Mouse (Mus musculus) intestine, embryonic 16.5 days (tissue): ENCODE measurements at regions not wholly inside any gene's neighbourhood (a gene's known extent, or its start where the extent isn't known, plus 50 kb on each side); places are given as distances from the start of the nearest gene placed in this dataset.
"Not testable (repeated sequence)": the region's sequence is repeated elsewhere in the genome, so short reads cannot be mapped to it uniquely, and the experiment has no call there.

ENCODE experiments used
- ATAC-seq: fragments of 200-750 bp; cut with Nextera tagmentation; 2 replicates; pipeline ENCODE4 v1.8.0; 2017; ENCODE audit warnings: moderate TSS enrichment, moderate library complexity
- H3K27ac ChIP-seq: fragments of 300-500 bp; sonication (generic); 2 replicates; pipeline ENCODE4 v1.5.1; 2014; ENCODE audit warnings: mild to moderate bottlenecking, low read length
- H3K27me3 ChIP-seq: fragments of 300-500 bp; sonication (generic); replicated peaks from 2 replicates; pipeline ENCODE4 v1.6.1; 2014; ENCODE audit warnings: low read length, control low read depth, mixed read lengths; ENCODE audit not compliant: control insufficient read depth, insufficient read depth
- H3K36me3 ChIP-seq: fragments of 300-500 bp; sonication (generic); 2 replicates; pipeline ENCODE4 v1.6.1; 2014; ENCODE audit warnings: low read length, control low read depth; ENCODE audit not compliant: control insufficient read depth, insufficient read depth
- H3K4me1 ChIP-seq: fragments of 300-500 bp; sonication (generic); 2 replicates; pipeline ENCODE4 v1.6.1; 2014; ENCODE audit warnings: low read length, control low read depth, mixed read lengths; ENCODE audit not compliant: control insufficient read depth, insufficient read depth
- H3K4me2 ChIP-seq: fragments of 300-500 bp; sonication (generic); 2 replicates; pipeline ENCODE4 v1.6.1; 2014; ENCODE audit warnings: low read depth, low read length, control low read depth
- H3K4me3 ChIP-seq: fragments of 300-500 bp; sonication (generic); 2 replicates; pipeline ENCODE4 v1.5.1; 2014; ENCODE audit warnings: mild to moderate bottlenecking, low read length
- H3K9ac ChIP-seq: fragments of 300-500 bp; sonication (generic); 2 replicates; pipeline ENCODE4 v1.6.1; 2014; ENCODE audit warnings: low read depth, low read length
- H3K9me3 ChIP-seq: fragments of 300-500 bp; sonication (generic); 2 replicates; pipeline ENCODE4 v1.6.1; 2016; ENCODE audit warnings: low read length, control low read depth; ENCODE audit not compliant: control insufficient read depth
- WGBS: fragments of 180-500 bp; shearing (Covaris S2); extraction: QIAGEN DNeasy Blood & Tissue Kit; methylation state at CpG from one replicate; pipeline ENCODE4 v1.1.7; 2014; 5-methylcytosine and 5-hydroxymethylcytosine counted together

GRCm38 (mm10) chr13:97401620-97402019 is 160.7 kb downstream of the Enc1 start:
- Histone ChIP-seq H3K9me3 (no peaks in the 10 kb centered on the region), H3K4me1 (peaks cover 2% of the 10 kb centered on the region; the same call in 1 of the 2 replicates), H3K9ac (no peak overlapping the region), H3K4me2 (no peak overlapping the region), H3K27ac (no peak overlapping the region), H3K36me3 (no peaks in the 10 kb centered on the region), H3K4me3 (no peak overlapping the region), H3K27me3 (no peaks in the 10 kb centered on the region)
- ATAC-seq = no peak
- 85% methylated on average over 7 of the region's 7 CpGs for WGBS

- Histone ChIP-seq H3K27ac (no peak overlapping the region), H3K4me3 (no peak overlapping the region), H3K36me3 (no peaks in the 10 kb centered on the region), H3K9me3 (no peaks in the 10 kb centered on the region), H3K4me1 (no peaks in the 10 kb centered on the region), H3K27me3 (no peaks in the 10 kb centered on the region), H3K4me2 (no peak overlapping the region), H3K9ac (no peak overlapping the region)
- WGBS = 79% methylated on average over 1 of the region's 1 CpGs
- no peak for ATAC-seq
Measured at GRCm38 (mm10) chr13:97398041-97398440, 157.1 kb downstream of the Enc1 start.

- WGBS = 82% methylated on average over 3 of the region's 3 CpGs
Measured at GRCm38 (mm10) chr13:97396899-97397640, 156.2 kb downstream of the Enc1 start.

GRCm38 (mm10) chr13:97396286-97396685 is 155.4 kb downstream of the Enc1 start:
- not testable (repeated sequence) for H3K4me2 ChIP-seq, H3K36me3 ChIP-seq, H3K27me3 ChIP-seq, H3K9ac ChIP-seq, H3K27ac ChIP-seq, H3K4me1 ChIP-seq, H3K9me3 ChIP-seq, H3K4me3 ChIP-seq, ATAC-seq
- 71% methylated on average over 2 of the region's 2 CpGs for WGBS

More at GRCm38 (mm10) chr13:97396899-97397640, 156.2 kb downstream of the Enc1 start:
- no peaks in the 10 kb centered on the region for H3K36me3 ChIP-seq
- no peaks in the 10 kb centered on the region for H3K27me3 ChIP-seq
- no peak overlapping the region for H3K27ac ChIP-seq
- no peaks in the 10 kb centered on the region for H3K4me1 ChIP-seq
- H3K9ac ChIP-seq = no peak overlapping the region
- ATAC-seq = no peak
- no peak overlapping the region for H3K4me2 ChIP-seq
- H3K4me3 ChIP-seq = no peak overlapping the region
- H3K9me3 ChIP-seq = no peaks in the 10 kb centered on the region

DNA sequence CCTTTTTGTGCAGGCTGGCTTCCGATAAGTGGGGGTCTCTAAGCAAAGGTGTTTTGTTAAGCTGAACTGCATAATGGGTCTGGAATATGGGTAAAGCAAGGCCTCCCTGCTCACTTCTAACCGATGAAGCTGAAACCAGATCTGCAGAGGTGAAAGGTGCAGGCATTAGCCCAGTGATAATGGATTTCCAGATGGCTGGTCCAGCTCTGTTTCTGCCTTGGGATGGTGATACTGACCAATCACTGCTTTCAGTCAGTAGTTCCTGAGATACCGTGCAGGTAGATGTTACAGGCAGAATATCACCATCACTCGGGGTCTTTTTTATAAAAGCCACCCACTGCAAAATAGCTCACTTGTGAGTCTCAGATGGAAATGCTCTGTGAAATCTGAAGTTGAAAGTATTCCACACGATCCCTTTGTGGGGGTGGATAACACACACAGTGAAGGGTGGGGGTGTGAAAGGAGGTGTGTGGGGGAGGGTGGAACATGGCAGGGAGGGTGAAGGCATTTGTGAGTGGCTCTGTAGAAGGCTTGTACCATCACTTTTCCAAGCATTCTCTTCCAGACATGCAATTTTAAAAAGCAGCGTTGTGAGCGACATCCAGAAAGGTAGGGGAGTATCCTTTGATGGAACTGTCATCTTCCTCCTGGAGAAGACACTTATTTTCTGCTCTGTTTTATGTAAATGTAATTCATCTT is 154.0 kb downstream of the Enc1 start:
- no peak overlapping the region for H3K4me2 ChIP-seq
- H3K4me1 ChIP-seq = 0 out of 2 replicates have a peak, but pooled peaks cover 6% of the 10 kb centered on the region
- WGBS = 77% methylated on average over 7 of the region's 7 CpGs
- H3K27me3 ChIP-seq = no peaks in the 10 kb centered on the region
- no peaks in the 10 kb centered on the region for H3K36me3 ChIP-seq
- H3K4me3 ChIP-seq = no peak overlapping the region
- ATAC-seq = no peak
- H3K9me3 ChIP-seq = no peaks in the 10 kb centered on the region
- no peak overlapping the region for H3K9ac ChIP-seq
- H3K27ac ChIP-seq = no peak overlapping the region

GRCm38 (mm10) chr13:97394071-97394470 is 153.2 kb downstream of the Enc1 start:
- Histone ChIP-seq H3K4me2 (no peak overlapping the region), H3K27me3 (no peaks in the 10 kb centered on the region), H3K36me3 (no peaks in the 10 kb centered on the region), H3K27ac (no peak overlapping the region), H3K9me3 (no peaks in the 10 kb centered on the region), H3K4me1 (peaks cover 8% of the 10 kb centered on the region; the same call in 1 of the 2 replicates), H3K4me3 (no peak overlapping the region), H3K9ac (no peak overlapping the region)
- no peak for ATAC-seq
- WGBS = 65% methylated on average over 4 of the region's 4 CpGs

DNA sequence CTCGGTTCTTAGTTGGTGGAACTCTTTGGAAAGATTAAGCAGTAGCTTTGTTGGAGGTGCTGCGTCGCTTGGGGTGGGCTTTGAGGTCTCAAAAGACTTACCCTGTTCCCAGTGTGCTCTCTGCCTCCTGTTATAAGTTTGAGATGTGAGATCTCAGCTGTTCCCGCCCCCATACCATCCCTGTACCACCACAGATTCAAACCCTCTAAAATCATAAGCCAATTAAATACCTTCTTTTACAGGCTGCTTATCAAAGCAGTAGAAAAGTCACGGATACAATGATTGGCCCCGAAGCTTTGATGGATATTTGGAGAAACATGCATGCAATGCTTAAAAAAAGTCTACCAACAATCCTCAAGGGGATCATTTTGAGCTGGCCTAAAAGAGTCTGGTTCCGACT is 152.6 kb downstream of the Enc1 start:
- H3K4me3 ChIP-seq = no peak overlapping the region
- no peaks in the 10 kb centered on the region for H3K9me3 ChIP-seq
- peaks cover 10% of the 10 kb centered on the region; the same call in 1 of the 2 replicates for H3K4me1 ChIP-seq
- H3K36me3 ChIP-seq = no peaks in the 10 kb centered on the region
- WGBS = 87% methylated on average over 7 of the region's 7 CpGs
- no peak overlapping the region for H3K9ac ChIP-seq
- no peak overlapping the region for H3K27ac ChIP-seq
- H3K4me2 ChIP-seq = no peak overlapping the region
- no peak for ATAC-seq
- H3K27me3 ChIP-seq = no peaks in the 10 kb centered on the region

DNA sequence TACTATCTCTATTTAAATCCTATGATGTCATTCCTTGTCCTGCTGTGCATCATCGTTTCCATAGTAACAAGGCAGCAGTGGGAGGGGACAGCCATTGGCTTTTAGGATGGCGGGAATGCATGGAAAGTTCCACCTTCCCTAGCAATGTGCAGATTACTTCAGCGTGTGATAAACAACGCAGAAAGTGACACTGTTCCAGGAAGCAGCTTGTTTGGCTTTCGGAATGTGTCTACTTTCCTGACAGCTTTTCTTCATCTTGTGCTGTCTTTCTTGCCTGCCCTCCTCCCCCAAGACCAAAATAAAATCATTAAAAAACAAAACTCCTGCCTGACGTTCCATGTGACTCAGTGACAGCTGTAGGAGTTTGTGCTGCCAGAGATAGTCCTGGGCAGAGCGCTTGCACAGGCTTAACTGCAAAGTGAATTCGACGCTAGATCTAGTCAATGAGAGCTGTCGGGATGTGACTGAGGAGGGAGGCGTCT is 149.6 kb downstream of the Enc1 start:
- Histone ChIP-seq H3K4me3 (no peak overlapping the region), H3K36me3 (no peaks in the 10 kb centered on the region), H3K9me3 (no peaks in the 10 kb centered on the region), H3K9ac (no peak overlapping the region), H3K27ac (no peak overlapping the region), H3K4me2 (peak overlapping the region; percentile 37), H3K27me3 (no peaks in the 10 kb centered on the region), H3K4me1 (peaks cover 20% of the 10 kb centered on the region; the same call in 1 of the 2 replicates)
- ATAC-seq = peak; percentile 50
- WGBS = 20% methylated on average over 11 of the region's 11 CpGs

GRCm38 (mm10) chr13:97388851-97389479 is 148.1 kb downstream of the Enc1 start:
- Histone ChIP-seq H3K27me3 (no peaks in the 10 kb centered on the region), H3K4me1 (peaks cover 21% of the 10 kb centered on the region; the same call in 1 of the 2 replicates), H3K36me3 (no peaks in the 10 kb centered on the region), H3K9ac (no peak overlapping the region), H3K4me3 (no peak overlapping the region), H3K27ac (no peak overlapping the region), H3K9me3 (no peaks in the 10 kb centered on the region), H3K4me2 (no peak overlapping the region)
- WGBS = 67% methylated on average over 11 of the region's 11 CpGs
- ATAC-seq = no peak
